Mouse (Mus musculus): Measurements from ENCODE around the gene Tor1aip2. TPM values are rescaled to one million over a fixed set of nuclear protein-coding genes. Genes with fewer than 3 reads are reported as not detected.

Gene Tor1aip2
- total and polyA plus RNA-seq, 2 experiments, result 82.6 to 110 TPM

DNA sequence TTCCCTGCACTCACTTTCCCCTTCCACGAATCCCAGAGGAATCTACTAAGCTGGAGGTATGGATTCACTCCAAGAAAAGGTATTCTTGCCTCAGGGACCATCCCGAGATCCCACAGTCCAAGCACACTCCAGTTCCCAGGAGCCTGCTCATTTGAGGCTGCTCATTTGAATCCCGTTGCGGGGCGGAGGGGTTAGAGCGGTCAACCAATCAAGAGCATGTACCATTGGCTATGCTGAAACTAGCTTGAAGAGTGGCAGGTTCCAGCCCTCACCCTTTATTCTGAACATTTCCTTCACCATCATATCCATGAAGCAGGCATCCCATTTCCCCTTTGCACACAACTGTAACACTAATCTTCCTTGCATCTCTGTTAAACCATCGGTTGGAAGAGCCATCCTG lies 76.9 kb downstream of the Tor1aip2 start:
- H3K4me3 ChIP-seq (ENCODE audit: insufficient read depth, low read depth, low read length), result no peak overlapping the region
- H3K4me1 ChIP-seq (ENCODE audit: control insufficient read depth, insufficient read depth, low read length), result no peaks in the 10 kb centered on the region
- H3K27me3 ChIP-seq (ENCODE audit: control insufficient read depth, insufficient read depth, low read length), result no peaks in the 10 kb centered on the region
- H3K27ac ChIP-seq (replicated peaks; ENCODE audit: insufficient read depth, low read depth, low read length), result no peak overlapping the region
- no peak for DNase-seq (ENCODE audit: extremely low read depth, low read depth, low spot score)
- TF ChIP-seq CTCF (IDR thresholded peaks at IDR 0.05; ENCODE audit: low read depth, low read length) (no peak), POLR2A (IDR thresholded peaks at IDR 0.05; ENCODE audit: extremely low read depth, insufficient read depth, low read length) (no peak)
- no peaks in the 10 kb centered on the region for H3K36me3 ChIP-seq (ENCODE audit: control insufficient read depth, insufficient read depth, low read length)
- no peak overlapping the region for H3K9ac ChIP-seq (ENCODE audit: low read depth, low read length)
- no peaks in the 10 kb centered on the region for H3K79me2 ChIP-seq (ENCODE audit: control insufficient read depth, insufficient read depth, low read length)
- WGBS, result 69% methylated on average over 7 of the region's 7 CpGs

DNA sequence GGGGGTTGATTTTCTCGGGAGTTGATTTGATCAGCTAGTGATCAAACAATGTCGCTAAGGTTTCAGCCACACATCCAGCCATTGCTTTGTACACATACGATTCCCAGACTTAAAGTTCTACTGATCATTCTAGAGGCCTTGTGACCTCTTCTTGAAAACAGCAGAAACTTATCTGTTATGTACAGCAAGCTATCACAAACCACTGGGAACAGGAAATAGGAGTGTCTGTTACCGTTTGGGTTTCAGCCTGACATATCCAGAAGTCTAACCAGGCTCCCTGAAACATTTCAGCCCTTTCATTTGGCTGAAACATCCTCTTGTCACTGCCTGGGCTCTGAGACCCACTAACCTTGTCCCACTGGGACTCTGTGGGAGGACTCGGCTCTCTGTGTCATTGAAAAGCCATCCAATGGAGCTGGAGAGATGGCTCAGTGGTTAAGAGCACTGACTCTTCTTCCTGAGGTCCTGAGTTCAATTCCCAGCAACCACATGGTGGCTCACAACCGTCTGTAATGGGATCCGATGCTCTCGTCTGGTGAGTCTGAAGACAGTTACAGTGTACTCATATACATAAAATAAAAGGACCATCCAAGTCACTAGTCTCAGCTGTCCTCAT lies 78.8 kb downstream of the Tor1aip2 start:
- no peaks in the 10 kb centered on the region for H3K79me2 ChIP-seq (ENCODE audit: control insufficient read depth, insufficient read depth, low read length)
- no peak for DNase-seq (ENCODE audit: extremely low read depth, low read depth, low spot score)
- no peaks in the 10 kb centered on the region for H3K4me1 ChIP-seq (ENCODE audit: control insufficient read depth, insufficient read depth, low read length)
- H3K9ac ChIP-seq (ENCODE audit: low read depth, low read length), result no peak overlapping the region
- no peak overlapping the region for H3K27ac ChIP-seq (replicated peaks; ENCODE audit: insufficient read depth, low read depth, low read length)
- H3K27me3 ChIP-seq (ENCODE audit: control insufficient read depth, insufficient read depth, low read length), result no peaks in the 10 kb centered on the region
- no peak overlapping the region for H3K4me3 ChIP-seq (ENCODE audit: insufficient read depth, low read depth, low read length)
- H3K36me3 ChIP-seq (ENCODE audit: control insufficient read depth, insufficient read depth, low read length), result no peaks in the 10 kb centered on the region
- 71% methylated on average over 8 of the region's 8 CpGs for WGBS
- no peak for TF ChIP-seq CTCF (IDR thresholded peaks at IDR 0.05; ENCODE audit: low read depth, low read length)
- TF ChIP-seq POLR2A (IDR thresholded peaks at IDR 0.05; ENCODE audit: extremely low read depth, insufficient read depth, low read length), result no peak

DNA sequence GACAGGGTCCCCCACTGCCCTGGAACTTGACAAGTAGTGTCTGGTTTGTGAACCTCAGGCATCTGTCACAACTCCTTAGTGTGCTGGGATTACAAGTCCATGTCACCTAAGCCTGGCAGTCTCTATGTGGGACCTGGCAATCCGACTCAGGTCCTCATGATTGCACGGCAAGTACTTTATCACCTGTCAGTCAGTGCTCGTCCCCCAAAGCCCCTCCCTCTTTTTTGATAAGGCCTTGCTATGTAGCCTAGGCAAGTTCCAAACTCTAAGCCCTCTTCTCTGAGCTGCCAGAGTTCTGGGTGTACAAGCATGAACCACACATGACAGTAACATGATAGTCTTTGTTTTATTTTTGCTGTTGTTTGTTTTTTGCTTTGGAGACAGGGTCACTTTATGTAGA lies 81.6 kb downstream of the Tor1aip2 start:
- H3K27ac ChIP-seq (replicated peaks; ENCODE audit: insufficient read depth, low read depth, low read length), result no peak overlapping the region
- no peaks in the 10 kb centered on the region for H3K79me2 ChIP-seq (ENCODE audit: control insufficient read depth, insufficient read depth, low read length)
- DNase-seq (ENCODE audit: extremely low read depth, low read depth, low spot score), result no peak
- no peaks in the 10 kb centered on the region for H3K27me3 ChIP-seq (ENCODE audit: control insufficient read depth, insufficient read depth, low read length)
- H3K4me1 ChIP-seq (ENCODE audit: control insufficient read depth, insufficient read depth, low read length), result no peaks in the 10 kb centered on the region
- TF ChIP-seq CTCF (IDR thresholded peaks at IDR 0.05; ENCODE audit: low read depth, low read length) (no peak), POLR2A (IDR thresholded peaks at IDR 0.05; ENCODE audit: extremely low read depth, insufficient read depth, low read length) (no peak)
- H3K4me3 ChIP-seq (ENCODE audit: insufficient read depth, low read depth, low read length), result no peak overlapping the region
- WGBS, result 54% methylated on average over 3 of the region's 3 CpGs
- H3K36me3 ChIP-seq (ENCODE audit: control insufficient read depth, insufficient read depth, low read length), result no peaks in the 10 kb centered on the region
- H3K9ac ChIP-seq (ENCODE audit: low read depth, low read length), result no peak overlapping the region

Other genes starting within 250 kb of the Tor1aip2 start
- gene Qsox1, start 222.5 kb upstream of the Tor1aip2 start, total RNA-seq (2014; rRNA removed), result 221 and 249 TPM in 2 replicates
- 475 and 543 TPM in 2 replicates for gene Qsox1, start 222.5 kb upstream of the Tor1aip2 start, polyA plus RNA-seq (2012; rRNA removed)
- gene Cep350, start 62.1 kb upstream of the Tor1aip2 start, total RNA-seq (2014; rRNA removed), result 11.7 and 15.2 TPM in 2 replicates
- 2.3 and 2.4 TPM in 2 replicates for gene Cep350, start 62.1 kb upstream of the Tor1aip2 start, polyA plus RNA-seq (2012; rRNA removed)
- 26.4 and 32.6 TPM in 2 replicates for gene Tor1aip1, start 1.1 kb downstream of the Tor1aip2 start, total RNA-seq (2014; rRNA removed)
- 19.9 and 25.7 TPM in 2 replicates for gene Tor1aip1, start 1.1 kb downstream of the Tor1aip2 start, polyA plus RNA-seq (2012; rRNA removed)
- not detected in 2 replicates for gene Fam163a, start 169.6 kb downstream of the Tor1aip2 start, total RNA-seq (2014; rRNA removed)
- gene Fam163a, start 169.6 kb downstream of the Tor1aip2 start, polyA plus RNA-seq (2012; rRNA removed), result 0.02 TPM in 1 of 2 replicates, not detected in the other